Mouse (Mus musculus): Measurements from ENCODE around the gene Hsd3b7. TPM values are rescaled to one million over a fixed set of nuclear protein-coding genes. Genes with fewer than 3 reads are reported as not detected.

Gene Hsd3b7
- total RNA-seq, 2 experiments from 2014 or later: 4.2 to 4.5 TPM

- intact Hi-C loops (cut with DNase I): no loop called here
- H3K4me3 ChIP-seq: no peak overlapping the region
- no peak for TF ChIP-seq CTCF (IDR thresholded peaks at IDR 0.05)
- H3K27ac ChIP-seq: no peak overlapping the region
- DNase-seq (ENCODE audit: extremely low spot score in 1 of 2, low spot score in 2 of 2): no peak
These were observed 49.8 kb downstream of the Hsd3b7 start for GRCm38 (mm10) chr7:127849973-127850875.

- no peak for TF ChIP-seq CTCF (IDR thresholded peaks at IDR 0.05)
- Histone ChIP-seq H3K27ac (no peak overlapping the region), H3K4me3 (no peak overlapping the region)
- DNase-seq (ENCODE audit: extremely low spot score in 1 of 2, low spot score in 2 of 2): no peak
- intact Hi-C loops (cut with DNase I): no loop called here
These were observed 50.5 kb downstream of the Hsd3b7 start for GRCm38 (mm10) chr7:127850906-127851305.

Other genes with a start within 250 kb of the Hsd3b7 start
- gene Tmem265, start 239.2 kb upstream of the Hsd3b7 start, total RNA-seq (2021): 1 to 10 TPM in 1 of 2 experiments, under 1 TPM in 1; 0.50 to 1.0 TPM
- 10 to 100 TPM; 78.1 to 79.8 TPM for gene Phkg2, start 227.3 kb upstream of the Hsd3b7 start, total RNA-seq (2021)
- gene Ccdc189, start 212.0 kb upstream of the Hsd3b7 start, total RNA-seq (2021): 10 to 100 TPM in 1 of 2 experiments, 1 to 10 TPM in 1; 9.4 to 10.8 TPM
- 10 to 100 TPM; 78.8 to 79.6 TPM for gene Rnf40, start 211.8 kb upstream of the Hsd3b7 start, total RNA-seq (2021)
- 10 to 100 TPM; 24.5 to 26.2 TPM for gene Zfp629, start 184.8 kb upstream of the Hsd3b7 start, total RNA-seq (2021)
- gene Bcl7c, start 91.7 kb upstream of the Hsd3b7 start, total RNA-seq (2021): 10 to 100 TPM; 32.7 to 39.9 TPM
- gene Ctf1, start 87.9 kb upstream of the Hsd3b7 start, total RNA-seq (2021): 1 to 10 TPM; 2.8 to 3.8 TPM
- gene Ctf2, start 68.4 kb upstream of the Hsd3b7 start, total RNA-seq (2021): not detected
- 10 to 100 TPM; 72.4 to 81.5 TPM for gene Fbxl19, start 56.1 kb upstream of the Hsd3b7 start, total RNA-seq (2021)
- 10 to 100 TPM; 19.8 to 21.8 TPM for gene Orai3, start 30.8 kb upstream of the Hsd3b7 start, total RNA-seq (2021)
- 10 to 100 TPM; 48.8 to 55.2 TPM for gene Setd1a, start 23.9 kb upstream of the Hsd3b7 start, total RNA-seq (2021)
- gene Gm49388, start 15.0 kb upstream of the Hsd3b7 start, total RNA-seq (2021): 1 to 10 TPM; 4.2 to 4.3 TPM
- 10 to 100 TPM; 85.7 to 98.9 TPM for gene Stx4a, start 23.7 kb downstream of the Hsd3b7 start, total RNA-seq (2021)
- 100 to 1,000 TPM; 449 to 456 TPM for gene Stx1b, start 23.9 kb downstream of the Hsd3b7 start, total RNA-seq (2021)
- 10 to 100 TPM; 34.2 to 34.6 TPM for gene Zfp646, start 75.6 kb downstream of the Hsd3b7 start, total RNA-seq (2021)
- 10 to 100 TPM; 23.3 to 24.1 TPM for gene Zfp668, start 76.2 kb downstream of the Hsd3b7 start, total RNA-seq (2021)
- gene Prss53, start 90.4 kb downstream of the Hsd3b7 start, total RNA-seq (2021): 1 to 10 TPM; 2.1 to 2.8 TPM
- not detected for gene Gm21974, start 94.8 kb downstream of the Hsd3b7 start, total RNA-seq (2021)
- 10 to 100 TPM; 22.0 to 23.4 TPM for gene Vkorc1, start 95.0 kb downstream of the Hsd3b7 start, total RNA-seq (2021)
- gene Bckdk, start 103.5 kb downstream of the Hsd3b7 start, total RNA-seq (2021): 10 to 100 TPM; 38.5 to 39.9 TPM
- 10 to 100 TPM; 34.7 to 35.4 TPM for gene Kat8, start 111.9 kb downstream of the Hsd3b7 start, total RNA-seq (2021)
- gene Prss8, start 129.5 kb downstream of the Hsd3b7 start, total RNA-seq (2021): under 1 TPM; 0.26 to 0.38 TPM
- gene Prss36, start 146.1 kb downstream of the Hsd3b7 start, total RNA-seq (2021): 1 to 10 TPM; 8.5 to 9.8 TPM
- gene Fus, start 166.9 kb downstream of the Hsd3b7 start, total RNA-seq (2021): 100 to 1,000 TPM; 299 to 305 TPM
- 1 to 10 TPM; 1.5 to 3.7 TPM for gene Pycard, start 193.3 kb downstream of the Hsd3b7 start, total RNA-seq (2021)
- gene Trim72, start 203.3 kb downstream of the Hsd3b7 start, total RNA-seq (2021): 1 to 10 TPM; 1.0 to 1.1 TPM